Mouse (Mus musculus): ENCODE results near the gene Brix1. TPM values are rescaled to one million over a fixed set of nuclear protein-coding genes. Genes with fewer than 3 reads are reported as not detected.

Gene Brix1
- 29.9 TPM for polyA plus RNA-seq (2015; fragmentation: Illumina TruSeq; extraction: RNeasy Lipid Tissue Mini Kit (QIAGEN cat#74804); ENCODE audit: low read depth, low replicate concordance)

DNA sequence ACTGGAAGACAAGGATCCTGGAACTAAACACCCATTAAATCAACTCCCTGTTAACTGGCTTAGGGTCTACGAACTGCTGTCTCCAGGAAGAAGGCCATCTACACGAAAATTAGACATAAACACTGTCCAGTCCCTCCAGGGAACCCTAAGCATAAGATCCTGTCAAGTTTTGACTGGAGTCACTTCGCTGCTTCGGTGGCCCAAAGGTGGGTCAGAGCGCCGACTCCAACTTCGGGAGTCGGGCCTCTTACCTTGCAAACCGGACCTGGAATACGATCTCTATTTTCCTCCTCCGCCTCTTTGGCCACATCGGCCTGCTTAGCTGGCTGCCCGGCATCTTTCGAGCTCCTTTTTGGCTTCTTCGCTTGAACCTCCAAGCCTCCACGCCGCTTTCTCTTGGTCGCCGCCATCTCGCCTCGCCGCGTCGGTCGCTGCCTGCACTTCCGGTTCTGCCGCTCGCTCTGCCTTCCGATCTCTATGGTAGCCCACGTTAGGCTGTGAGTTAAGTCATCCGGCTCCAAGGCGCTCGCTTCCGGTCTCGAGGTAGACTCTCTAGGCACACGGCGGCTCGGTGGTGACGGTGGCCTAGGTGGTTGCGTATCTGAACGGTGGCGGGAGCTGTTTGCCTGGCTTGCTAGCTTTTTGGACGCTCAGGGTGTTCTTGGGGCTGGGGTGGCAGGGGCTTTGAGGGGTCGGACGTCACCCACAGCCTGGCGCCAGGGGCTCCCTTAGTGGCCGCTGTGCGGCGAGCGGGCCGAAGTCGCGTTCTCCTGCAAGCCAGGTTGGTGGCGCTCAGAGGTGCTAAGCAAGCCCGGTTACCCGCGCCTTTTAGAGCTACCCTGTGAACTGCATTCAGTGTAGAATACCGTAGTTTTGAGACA is at the start of gene Brix1, which contains the start of gene Rad1:
Gene Brix1, minus strand, starts transcription at position 464 of the 881 bp plus-strand sequence.
Gene Rad1, plus strand, starts transcription at position 535 of the 881 bp plus-strand sequence.

GRCm38 (mm10) chr15:10470151-10470831 is 15.5 kb downstream of the Brix1 start, which contains the start of gene Dnajc21:
Gene Dnajc21, minus strand, starts transcription at chr15:10470516.

Other genes starting within 250 kb of the Brix1 start
- not detected for gene Gm21973, start 160.6 kb downstream of the Brix1 start, polyA plus RNA-seq (2015; fragmentation: Illumina TruSeq; extraction: RNeasy Lipid Tissue Mini Kit (QIAGEN cat#74804); ENCODE audit: low read depth, low replicate concordance)
- not detected for gene Agxt2, start 127.4 kb downstream of the Brix1 start, polyA plus RNA-seq (2015; fragmentation: Illumina TruSeq; extraction: RNeasy Lipid Tissue Mini Kit (QIAGEN cat#74804); ENCODE audit: low read depth, low replicate concordance)
- 34.9 TPM for gene Dnajc21, start 15.4 kb downstream of the Brix1 start, polyA plus RNA-seq (2015; fragmentation: Illumina TruSeq; extraction: RNeasy Lipid Tissue Mini Kit (QIAGEN cat#74804); ENCODE audit: low read depth, low replicate concordance)
- gene Rad1, start 71 bp upstream of the Brix1 start, polyA plus RNA-seq (2015; fragmentation: Illumina TruSeq; extraction: RNeasy Lipid Tissue Mini Kit (QIAGEN cat#74804); ENCODE audit: low read depth, low replicate concordance) = 19.3 TPM
- gene Ttc23l, start 72.7 kb upstream of the Brix1 start, polyA plus RNA-seq (2015; fragmentation: Illumina TruSeq; extraction: RNeasy Lipid Tissue Mini Kit (QIAGEN cat#74804); ENCODE audit: low read depth, low replicate concordance) = not detected
- gene Rai14, start 228.7 kb upstream of the Brix1 start, polyA plus RNA-seq (2015; fragmentation: Illumina TruSeq; extraction: RNeasy Lipid Tissue Mini Kit (QIAGEN cat#74804); ENCODE audit: low read depth, low replicate concordance) = 5.1 TPM